Mouse (Mus musculus) CH12.LX (cell line): ENCODE data around the gene Cfh.

ENCODE experiments used
- BHLHE40 ChIP-seq: IDR thresholded peaks from 2 replicates; pipeline ENCODE4 v1.6.1; 2011; ENCODE audit warnings: mild to moderate bottlenecking, low read depth, low read length, improper control_type of control experiment
- CTCF ChIP-seq, 2 experiments: IDR thresholded peaks in 1 of 2; conservative IDR thresholded peaks in 1 of 2; 2 replicates each; pipeline ENCODE4 v1.5.1; 2011 to 2012; ENCODE audit warnings: low read depth in 2 of 2, low read length in 2 of 2, improper control_type of control experiment in 1 of 2, inconsistent platforms in 1 of 2, mild to moderate bottlenecking in 1 of 2, moderate library complexity in 1 of 2
- MAX ChIP-seq: IDR thresholded peaks from 2 replicates; pipeline ENCODE4 v1.6.1; 2011; ENCODE audit warnings: low read length, improper control_type of control experiment
- SMC3 ChIP-seq: IDR thresholded peaks from 2 replicates; pipeline ENCODE4 v1.6.1; 2011; ENCODE audit warnings: low read depth, low read length, improper control_type of control experiment
- TBP ChIP-seq: conservative IDR thresholded peaks from 2 replicates; pipeline ENCODE4 v1.6.1; 2011; ENCODE audit warnings: low read depth, low read length, improper control_type of control experiment
- ZKSCAN1 ChIP-seq: IDR thresholded peaks from 2 replicates; pipeline ENCODE4 v1.6.1; 2012; ENCODE audit warnings: low read depth, inconsistent platforms, low read length, improper control_type of control experiment, borderline replicate concordance

GRCm38 (mm10) chr1:140175442-140175841, 8.1 kb downstream of the Cfh start:
- TF ChIP-seq BHLHE40: no peak
- no peak for TF ChIP-seq CTCF (conservative IDR thresholded peaks at IDR 0.05 in 1 of 2, IDR thresholded peaks at IDR 0.05 in 1 of 2; ENCODE audit: low read depth in 2 of 2, low read length in 2 of 2)
- no peak for TF ChIP-seq TBP
- TF ChIP-seq ZKSCAN1: no peak
- no peak for TF ChIP-seq MAX
- TF ChIP-seq SMC3: no peak
